Mouse (Mus musculus) yolk sac, embryonic 10.5 days (tissue): ENCODE measurements around the gene Trmt1.
A peak's percentile ranks its signal among the peaks of the same experiment; 100 is the strongest.

Experiments used
- DNase-seq: peaks from one replicate; pipeline ENCODE4 v3.0.0-alpha.2; 2017; ENCODE audit warnings: low spot score

The Trmt1 gene

GRCm38 (mm10) chr8:84659936-84660818 is 25.9 kb upstream of the Trmt1 start:
- DNase-seq = peak; percentile 87

- peak; percentile 92 for DNase-seq
Measured at GRCm38 (mm10) chr8:84660819-84661457, 25.2 kb upstream of the Trmt1 start.

GRCm38 (mm10) chr8:84661458-84661871 is 24.6 kb upstream of the Trmt1 start:
- peak; percentile 81 for DNase-seq

- DNase-seq = peak; percentile 68
Measured at GRCm38 (mm10) chr8:84661961-84662571, 24.0 kb upstream of the Trmt1 start.

- DNase-seq = peak; percentile 96
Measured at GRCm38 (mm10) chr8:84662581-84663065, 23.5 kb upstream of the Trmt1 start, which contains the start of gene Ier2. Gene Ier2, minus strand, starts transcription at chr8:84662852.

- DNase-seq = peak; percentile 97
Measured at GRCm38 (mm10) chr8:84663483-84664327, 22.4 kb upstream of the Trmt1 start.

- DNase-seq = peak; percentile 79
Measured at GRCm38 (mm10) chr8:84664566-84665384, 21.3 kb upstream of the Trmt1 start.

- DNase-seq = peak; percentile 57
Measured at GRCm38 (mm10) chr8:84665385-84665893, 20.7 kb upstream of the Trmt1 start.

GRCm38 (mm10) chr8:84668081-84668480 is 18.0 kb upstream of the Trmt1 start:
- DNase-seq = no peak

GRCm38 (mm10) chr8:84668731-84669485 is 17.2 kb upstream of the Trmt1 start:
- no peak for DNase-seq

- DNase-seq = peak; percentile 31
Measured at GRCm38 (mm10) chr8:84670295-84671006, 15.7 kb upstream of the Trmt1 start.

GRCm38 (mm10) chr8:84677305-84677704 is 8.8 kb upstream of the Trmt1 start:
- DNase-seq = no peak

- no peak for DNase-seq
Measured at GRCm38 (mm10) chr8:84681476-84681875, 4.6 kb upstream of the Trmt1 start.

- DNase-seq = no peak
Measured at GRCm38 (mm10) chr8:84682257-84682656, 3.9 kb upstream of the Trmt1 start.

- DNase-seq = no peak
Measured at GRCm38 (mm10) chr8:84684537-84684936, 1.6 kb upstream of the Trmt1 start.

GRCm38 (mm10) chr8:84687003-84687704 is 1.0 kb downstream of the Trmt1 start:
- peak; percentile 89 for DNase-seq

GRCm38 (mm10) chr8:84687705-84688100 is 1.6 kb downstream of the Trmt1 start, which contains the start of gene Nacc1:
Gene Nacc1, minus strand, starts transcription at chr8:84687862.
- DNase-seq = peak; percentile 83
